Mouse (Mus musculus) bone marrow, adult 2 months (tissue): ENCODE results near the gene Irf1.

Experiments used
- CTCF ChIP-seq: fragments of 200-500 bp; IDR thresholded peaks from 2 replicates; pipeline ENCODE4 v1.5.1; 2011; ENCODE audit warnings: low read length, control low read depth; ENCODE audit not compliant: control insufficient read depth, insufficient read depth
- POLR2A ChIP-seq: fragments of 200-500 bp; IDR thresholded peaks from 2 replicates; pipeline ENCODE4 v1.6.1; 2011; ENCODE audit warnings: low read depth, mild to moderate bottlenecking, control low read depth, low read length, borderline replicate concordance; ENCODE audit not compliant: control insufficient read depth

DNA sequence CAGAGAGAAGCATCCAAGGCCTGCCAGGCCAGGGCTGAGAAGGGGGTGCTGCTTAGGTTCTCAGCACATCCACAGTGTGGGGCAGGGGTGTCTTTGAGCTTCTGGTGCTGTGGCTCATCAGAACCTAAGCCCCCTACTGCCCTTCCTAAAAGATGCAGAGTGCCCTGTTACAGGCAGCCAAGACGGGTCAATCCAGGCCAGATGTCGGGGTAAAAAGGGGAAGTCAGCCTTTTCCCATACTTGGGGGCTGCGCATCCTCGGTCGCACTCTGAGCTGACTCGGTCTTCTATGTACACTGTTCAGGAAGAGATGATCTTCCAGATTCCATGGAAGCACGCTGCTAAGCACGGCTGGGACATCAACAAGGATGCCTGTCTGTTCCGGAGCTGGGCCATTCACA lies 2.7 kb downstream of the Irf1 start:
- TF ChIP-seq CTCF: no peak
- TF ChIP-seq POLR2A: no peak
